Mouse (Mus musculus) stomach, postnatal 0 days (tissue): ENCODE results near the gene Eef1a2.

ENCODE experiments used
- CTCF ChIP-seq: IDR thresholded peaks from 2 replicates; pipeline ENCODE4 v1.5.1; 2016; ENCODE audit warnings: antibody characterized with exemption, low read depth, mild to moderate bottlenecking, moderate library complexity
- EP300 ChIP-seq: optimal IDR thresholded peaks from 2 replicates; pipeline ENCODE3; 2016; ENCODE audit warnings: antibody characterized with exemption

DNA sequence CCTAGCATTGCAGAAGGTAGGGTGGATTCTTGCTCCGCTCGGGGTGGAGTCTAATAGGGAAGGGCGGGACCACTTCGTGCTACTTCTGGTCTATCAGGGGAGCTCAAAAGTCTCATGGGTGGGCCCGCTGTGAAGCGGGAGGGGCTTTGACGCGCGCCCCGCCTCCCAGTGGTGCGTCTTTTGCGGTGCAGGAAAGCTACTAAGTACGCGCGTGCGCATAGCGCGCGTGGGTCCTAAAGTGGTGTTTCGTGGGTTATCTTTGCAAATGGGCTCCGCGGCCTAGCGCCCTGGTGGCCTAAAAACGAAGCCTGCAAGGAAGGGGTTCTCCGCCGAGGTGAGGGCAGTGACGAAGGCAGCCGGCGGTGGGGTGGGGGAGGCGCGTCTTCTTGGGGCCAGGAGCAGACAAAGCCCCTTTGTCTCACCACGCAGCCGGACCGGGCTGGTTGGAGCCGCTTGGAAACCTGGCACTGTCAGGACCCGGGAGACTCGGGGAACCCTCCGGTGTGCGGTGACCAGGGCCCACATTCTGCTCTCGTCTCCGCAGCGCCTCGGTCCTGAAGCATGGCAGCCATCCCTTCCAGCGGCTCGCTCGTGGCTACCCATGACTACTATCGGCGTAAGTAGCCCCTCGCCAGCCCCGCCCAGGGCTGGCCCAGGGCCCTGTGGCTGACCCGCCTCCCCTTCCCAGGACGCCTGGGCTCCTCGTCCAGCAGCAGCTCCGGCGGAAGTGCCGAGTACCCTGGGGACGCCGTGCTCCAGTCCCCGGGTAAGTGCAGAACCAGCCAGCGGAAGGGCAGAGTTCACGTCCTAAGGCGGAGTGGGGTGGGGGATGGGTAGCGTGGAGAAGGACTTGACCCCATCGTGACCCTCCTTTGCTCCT lies 30.5 kb upstream of the Eef1a2 start, which contains the start of gene Ppdpf:
- TF ChIP-seq EP300 (no peak), CTCF (peak; percentile 38)
